Mouse (Mus musculus): ENCODE measurements around the gene Mtch1.

DNA sequence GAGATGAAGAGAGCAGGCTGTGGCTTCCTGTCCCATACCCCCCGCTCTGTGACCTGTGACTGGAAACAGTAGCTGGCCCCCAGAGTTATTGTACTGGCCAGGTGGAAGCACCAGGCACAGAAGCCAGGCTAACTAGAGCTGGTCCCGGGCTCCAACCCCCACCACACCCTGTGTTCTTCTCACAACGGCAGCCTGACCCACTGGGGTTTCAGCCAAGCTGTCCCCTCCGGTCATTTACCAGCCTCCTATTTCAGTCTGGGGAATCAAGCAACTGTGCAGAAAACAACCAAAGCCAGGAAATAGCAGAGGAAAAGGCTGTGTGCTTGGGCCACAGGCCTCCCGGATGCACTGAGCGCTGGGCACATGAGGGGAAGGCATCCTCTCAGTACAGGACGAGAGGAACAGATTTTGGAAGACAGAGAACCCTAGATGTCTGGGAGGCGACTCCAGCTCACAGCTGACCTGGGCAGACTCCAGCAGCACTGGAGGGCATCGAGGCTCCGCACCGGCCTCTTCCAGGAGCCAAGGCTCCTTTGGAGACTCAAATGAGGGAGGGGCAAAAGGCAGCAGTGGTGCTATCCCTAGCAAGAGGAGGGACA, 8.5 kb downstream of the Mtch1 start:
- TF ChIP-seq POLR2A (IDR thresholded peaks at IDR 0.05; ENCODE audit: extremely low read depth, insufficient read depth, low read length), result no peak
- TF ChIP-seq CTCF (IDR thresholded peaks at IDR 0.05; ENCODE audit: extremely low read depth, insufficient read depth, low read length), result no peak

All from cortical plate, adult 2 months (tissue).